Mouse (Mus musculus) fibroblast of lung, adult 2 months (primary cell): ENCODE measurements around the gene Atxn1.

ENCODE experiments used
- DNase-seq: peaks from one replicate; pipeline ENCODE4 v3.0.0-alpha.2; 2011; ENCODE audit warnings: low read depth

The Atxn1 gene

DNA sequence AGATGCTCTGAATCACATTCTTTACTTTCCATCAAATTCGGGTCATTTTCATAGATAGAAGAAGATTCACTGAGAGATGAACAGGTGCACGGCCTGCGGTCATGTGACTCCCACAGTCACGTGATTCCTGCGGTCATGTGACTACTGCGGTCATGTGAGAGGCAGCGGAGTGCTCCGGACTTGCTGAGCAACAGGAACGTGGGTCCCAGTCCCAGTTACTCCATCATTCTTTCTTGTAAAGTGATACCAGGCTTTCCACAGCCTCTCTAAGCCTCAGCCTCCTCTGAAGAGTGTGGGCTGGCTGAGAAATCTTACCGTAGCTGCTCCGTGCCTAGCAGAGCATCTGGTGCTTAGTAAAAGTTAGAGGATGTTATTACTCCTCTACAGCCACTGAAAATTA is 195.1 kb downstream of the Atxn1 start:
- no peak for DNase-seq

GRCm38 (mm10) chr13:45768250-45768649 is 196.6 kb downstream of the Atxn1 start:
- no peak for DNase-seq

- no peak for DNase-seq
Observed at GRCm38 (mm10) chr13:45764354-45764753, 200.5 kb downstream of the Atxn1 start.

- peak; percentile 38 for DNase-seq
Observed at GRCm38 (mm10) chr13:45762278-45762677, 202.5 kb downstream of the Atxn1 start.

DNA sequence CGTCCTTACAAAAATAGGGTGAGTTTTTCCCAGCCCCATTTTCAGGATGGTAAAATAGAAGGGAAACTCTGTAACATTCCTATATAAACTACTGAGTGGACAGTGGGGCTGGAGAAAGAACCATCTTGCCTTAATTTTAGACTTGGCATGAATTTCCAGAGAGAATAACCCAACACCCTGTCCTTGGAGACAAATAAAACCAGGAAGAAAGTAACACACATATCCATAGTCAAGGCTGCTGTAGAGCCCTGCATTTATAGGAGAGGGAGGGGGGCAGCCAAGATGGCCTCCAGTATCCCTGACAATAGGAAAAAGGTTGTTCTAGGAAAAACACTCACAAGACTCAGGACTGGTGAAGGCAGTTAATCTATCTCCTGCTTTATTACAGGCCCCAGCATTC is 210.3 kb downstream of the Atxn1 start:
- no peak for DNase-seq

DNA sequence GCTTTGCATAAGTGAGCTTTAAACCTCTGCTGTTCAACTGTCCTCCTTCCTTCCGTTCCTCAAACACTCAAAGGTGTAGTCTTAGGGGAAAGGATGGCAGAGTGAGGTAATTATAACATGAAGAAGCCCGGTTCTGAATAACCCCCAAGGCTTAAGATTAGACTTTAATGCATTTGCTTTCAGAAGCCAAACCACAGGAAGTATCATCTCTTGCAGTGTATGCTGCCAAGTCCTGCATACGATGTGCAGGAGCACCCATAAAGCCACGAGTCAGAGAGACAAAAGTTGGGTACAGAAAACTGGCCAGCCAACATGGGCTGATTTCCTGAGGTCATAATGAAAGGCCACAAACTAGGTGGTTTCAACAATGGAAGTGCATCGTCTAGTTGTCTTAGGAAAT is 212.3 kb downstream of the Atxn1 start:
- no peak for DNase-seq

DNA sequence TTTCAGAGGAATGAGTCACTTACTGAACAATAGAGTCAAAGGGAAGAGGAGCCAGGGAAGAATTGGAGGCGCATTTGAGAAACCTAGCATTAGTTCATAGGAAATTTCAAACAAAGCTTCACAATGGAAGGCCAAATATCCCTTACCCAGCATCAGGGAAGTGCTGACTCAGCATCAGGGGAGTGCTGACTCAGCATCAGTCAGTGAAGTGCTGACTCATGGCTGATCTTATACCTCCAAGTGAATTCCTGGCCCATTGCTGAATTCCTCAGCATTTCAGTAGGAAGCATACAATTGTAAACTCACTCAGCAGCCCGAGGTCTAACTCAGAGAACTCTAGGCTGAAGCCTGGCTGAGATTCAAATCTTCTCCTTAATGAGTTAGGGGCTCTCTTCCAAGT is 213.6 kb downstream of the Atxn1 start:
- DNase-seq: peak; percentile 44

DNA sequence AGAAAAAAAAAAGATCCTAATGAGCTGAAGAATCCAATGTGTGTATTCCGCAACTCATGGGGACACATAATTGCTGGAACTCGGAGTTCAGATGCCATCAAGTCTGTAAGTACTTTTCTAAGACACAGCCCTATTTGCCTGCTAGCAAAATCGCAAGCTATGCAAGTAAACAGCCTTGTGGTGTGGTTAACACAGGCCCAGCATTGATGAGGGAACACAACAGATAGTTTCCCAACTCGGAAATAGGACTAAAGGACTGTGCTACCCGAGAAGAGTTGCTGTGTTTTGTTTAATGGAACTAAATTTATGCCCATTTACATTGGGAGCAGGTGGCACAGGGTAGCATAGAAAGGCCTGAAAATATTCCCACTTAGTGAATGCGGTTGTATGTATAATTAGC is 214.2 kb downstream of the Atxn1 start:
- DNase-seq: no peak

- DNase-seq: no peak
Observed at GRCm38 (mm10) chr13:45749937-45750336, 214.9 kb downstream of the Atxn1 start.

GRCm38 (mm10) chr13:45749222-45749621 is 215.6 kb downstream of the Atxn1 start:
- DNase-seq: peak; percentile 61

DNA sequence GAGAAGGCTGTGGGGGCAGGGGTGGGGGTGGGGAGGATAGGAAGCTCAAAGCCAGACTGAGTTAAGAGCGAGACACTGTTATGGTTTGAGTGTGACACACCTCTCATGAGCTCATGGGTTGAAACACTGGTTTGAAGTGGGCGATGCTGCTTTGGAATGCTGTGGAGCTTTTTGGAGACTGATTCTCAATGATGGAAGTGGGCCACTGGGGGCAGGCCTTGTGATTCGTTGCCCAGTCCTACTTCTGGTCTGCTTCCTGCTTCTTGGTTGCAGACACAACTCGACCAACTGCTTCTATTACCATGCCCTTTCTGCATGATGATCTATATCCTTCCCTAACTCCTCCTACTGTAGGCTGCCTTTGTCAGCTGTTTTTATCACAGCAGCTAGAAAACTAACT is 216.1 kb downstream of the Atxn1 start:
- DNase-seq: peak; percentile 88

DNA sequence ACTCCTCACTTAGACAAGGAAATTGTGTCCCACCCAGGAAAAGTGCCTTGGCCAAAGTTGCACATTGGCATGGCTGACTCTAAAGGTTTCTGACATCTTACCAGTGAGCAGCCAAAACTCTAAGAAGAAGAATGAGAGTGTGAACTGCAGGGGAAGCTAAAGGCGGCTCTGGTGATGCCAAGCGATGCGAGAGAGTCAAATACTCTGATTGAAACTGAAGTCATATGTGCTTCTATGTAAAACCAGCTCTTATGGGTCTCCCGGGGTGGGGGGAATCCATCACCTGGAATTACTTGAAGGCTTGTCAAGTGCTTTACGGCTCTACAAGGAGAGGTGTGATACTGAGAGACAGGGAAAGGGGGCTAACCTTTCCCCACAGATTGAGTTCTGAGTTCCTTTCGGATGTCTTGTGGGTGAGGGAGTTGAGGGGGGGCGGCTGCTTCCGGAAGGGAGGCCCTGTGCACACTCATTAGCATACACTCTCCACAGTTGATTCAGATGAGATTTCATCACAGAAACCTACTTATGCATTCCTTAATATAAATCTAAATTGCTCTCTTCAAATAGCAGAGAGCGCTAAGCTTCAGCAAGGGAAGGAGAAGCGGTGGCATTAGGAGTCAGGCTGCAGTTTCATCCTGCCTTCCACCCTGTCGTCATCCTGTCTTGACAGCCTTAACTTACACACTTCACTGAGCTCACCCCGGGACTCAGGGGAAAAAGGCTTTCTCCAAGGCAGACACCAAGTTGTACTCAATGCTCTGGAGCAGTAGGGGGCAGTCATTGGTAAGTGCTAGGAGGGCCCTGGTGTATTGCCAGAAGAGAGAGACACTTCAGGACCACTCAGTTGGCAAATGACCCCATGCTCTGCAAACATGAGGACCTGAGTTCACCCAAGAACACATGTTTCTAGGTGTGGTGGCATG is 218.7 kb downstream of the Atxn1 start:
- DNase-seq: no peak

DNA sequence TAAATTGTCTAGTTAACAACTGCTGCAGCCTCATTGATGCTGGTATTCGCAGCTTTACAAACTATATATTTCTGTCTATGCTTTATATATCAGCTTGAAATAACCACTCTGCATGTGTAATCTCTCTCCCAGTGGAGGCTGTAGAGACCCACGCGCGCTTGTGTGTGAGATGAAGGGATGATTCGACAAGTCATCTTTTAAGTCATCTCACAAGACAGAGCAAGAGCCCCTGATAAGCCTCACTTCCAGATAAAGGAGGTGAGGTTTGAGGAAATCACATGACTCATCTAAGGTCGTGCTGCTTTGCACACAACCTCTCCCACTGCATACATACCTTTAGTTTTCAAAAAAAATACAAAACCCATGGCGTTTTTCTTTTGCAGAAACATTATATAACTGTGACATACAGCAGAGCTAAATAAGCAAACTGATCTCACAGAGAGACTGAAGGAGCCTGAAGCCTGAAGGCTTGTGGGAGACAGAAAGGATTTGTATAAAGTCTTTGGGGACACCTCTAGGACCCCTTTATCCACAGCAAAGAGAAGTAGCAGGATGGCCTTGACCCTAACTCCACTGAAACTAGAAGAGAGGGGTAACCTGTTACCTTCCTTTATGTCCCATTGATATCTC is 219.9 kb downstream of the Atxn1 start:
- DNase-seq: no peak

- DNase-seq: no peak
Observed at GRCm38 (mm10) chr13:45743848-45744247, 221.0 kb downstream of the Atxn1 start.

- no peak for DNase-seq
Observed at GRCm38 (mm10) chr13:45740369-45740768, 224.4 kb downstream of the Atxn1 start.

- DNase-seq: no peak
Observed at GRCm38 (mm10) chr13:45736241-45736640, 228.6 kb downstream of the Atxn1 start.

DNA sequence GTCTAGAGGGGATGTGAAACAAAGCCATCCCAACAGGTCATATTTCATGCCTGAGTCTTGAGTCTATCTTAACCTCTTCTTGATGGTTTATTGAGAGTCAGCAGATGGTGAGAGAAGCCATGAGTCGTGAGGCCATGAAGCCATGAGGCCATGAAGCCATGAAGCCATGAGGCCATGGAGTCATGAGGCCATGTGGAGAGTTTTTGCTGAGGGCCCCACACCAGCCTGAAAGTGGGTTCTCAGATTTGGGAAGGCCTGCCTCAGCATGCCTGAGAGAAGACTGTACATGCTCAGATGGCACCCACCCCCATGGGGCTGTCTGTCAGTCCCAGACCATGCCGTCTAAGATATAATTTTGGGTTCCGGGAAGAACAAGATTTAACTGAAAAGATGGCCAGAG is 229.0 kb downstream of the Atxn1 start:
- no peak for DNase-seq

GRCm38 (mm10) chr13:45734531-45734930 is 230.3 kb downstream of the Atxn1 start:
- no peak for DNase-seq

GRCm38 (mm10) chr13:45732590-45732989 is 232.2 kb downstream of the Atxn1 start:
- DNase-seq: no peak

DNA sequence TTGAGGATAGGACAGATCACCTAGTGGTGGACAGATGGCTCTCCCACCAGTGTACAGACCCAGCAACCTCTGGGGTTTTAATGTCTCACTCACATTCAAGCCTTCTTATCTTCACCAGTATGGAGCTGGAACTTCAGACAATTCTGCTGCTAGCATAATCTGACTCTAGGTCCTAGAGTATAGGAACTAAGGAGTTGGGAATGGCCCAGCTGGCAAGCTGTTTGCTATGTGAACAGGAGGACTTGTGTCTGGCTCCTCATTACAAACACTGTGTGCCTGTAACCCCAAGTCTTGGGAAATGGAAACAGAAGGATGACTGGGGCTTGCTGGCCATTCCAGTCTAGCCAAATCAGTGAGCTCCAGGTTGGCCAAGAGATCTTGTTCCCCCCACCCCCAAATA is 237.9 kb downstream of the Atxn1 start:
- no peak for DNase-seq

DNA sequence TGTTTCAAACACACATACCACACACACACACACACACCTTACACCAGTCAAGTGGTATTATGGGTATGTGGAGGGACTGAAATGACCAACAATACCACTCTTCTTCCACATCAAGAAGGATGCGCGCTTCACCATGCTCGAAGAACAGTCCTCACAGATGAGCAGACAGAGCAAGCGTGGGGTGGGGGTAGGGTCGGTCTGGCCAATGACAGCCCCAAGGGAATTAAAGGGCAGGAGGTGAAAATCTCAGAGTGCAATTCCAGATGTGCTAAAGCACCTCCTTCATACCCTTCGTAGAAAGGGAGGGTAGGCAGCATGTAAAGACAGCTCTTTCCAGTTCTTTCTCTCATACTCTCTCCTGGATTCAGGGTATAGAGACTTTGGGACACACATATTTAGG is 238.6 kb downstream of the Atxn1 start:
- DNase-seq: no peak

- no peak for DNase-seq
Observed at GRCm38 (mm10) chr13:45724507-45725259, 240.1 kb downstream of the Atxn1 start.

GRCm38 (mm10) chr13:45722885-45723284 is 241.9 kb downstream of the Atxn1 start:
- DNase-seq: no peak
